Mouse (Mus musculus) heart, adult 2 months (tissue): ENCODE measurements around the gene Ush1g.

ENCODE experiments used
- CTCF ChIP-seq: fragments of 200-600 bp; IDR thresholded peaks from 2 replicates; pipeline ENCODE4 v1.8.1; 2022; ENCODE audit warnings: antibody characterized with exemption, mild to moderate bottlenecking, moderate library complexity
- POLR2A ChIP-seq: fragments of 200-500 bp; IDR thresholded peaks from 2 replicates; pipeline ENCODE4 v1.6.1; 2011; ENCODE audit warnings: mild to moderate bottlenecking, low read depth, low read length, control low read depth; ENCODE audit not compliant: insufficient read depth

- TF ChIP-seq CTCF (peak; percentile 28), POLR2A (no peak)
Observed at GRCm38 (mm10) chr11:115329339-115329738, 7.5 kb upstream of the Ush1g start.
